Mouse (Mus musculus) bone marrow, adult 2 months (tissue): ENCODE results near the gene Rnf19b.

Experiments
- CTCF ChIP-seq: fragments of 200-500 bp; IDR thresholded peaks from 2 replicates; pipeline ENCODE4 v1.5.1; 2011; ENCODE audit warnings: low read length, control low read depth; ENCODE audit not compliant: control insufficient read depth, insufficient read depth
- POLR2A ChIP-seq: fragments of 200-500 bp; IDR thresholded peaks from 2 replicates; pipeline ENCODE4 v1.6.1; 2011; ENCODE audit warnings: low read depth, mild to moderate bottlenecking, control low read depth, low read length, borderline replicate concordance; ENCODE audit not compliant: control insufficient read depth

- no peak for TF ChIP-seq CTCF
- no peak for TF ChIP-seq POLR2A
These were observed 1.9 kb downstream of the Rnf19b start for GRCm38 (mm10) chr4:129059922-129060321.
